Mouse (Mus musculus) CH12.LX (cell line): ENCODE measurements around the gene Lsm2. TPM values are rescaled to one million over a fixed set of nuclear protein-coding genes. Genes with fewer than 3 reads are reported as not detected.

Source experiments
- DNase-seq: peaks from one replicate; pipeline ENCODE4 v3.0.0-alpha.2; 2013; ENCODE audit errors: extremely low read depth
- H3K27ac ChIP-seq: 2 replicates; pipeline ENCODE4 v1.5.1; 2012; ENCODE audit warnings: low read depth, mild to moderate bottlenecking, control low read depth, moderate library complexity; ENCODE audit not compliant: insufficient read depth
- H3K27me3 ChIP-seq: replicated peaks from 2 replicates; pipeline ENCODE3; 2012; ENCODE audit warnings: inconsistent platforms
- H3K36me3 ChIP-seq, 2 experiments: replicated peaks in 1 of 2; 2 replicates each; pipeline versions ENCODE3 to v1.6.1; 2012; ENCODE audit warnings: inconsistent platforms in 1 of 2, low read length in 1 of 2, mild to moderate bottlenecking in 1 of 2, mixed read lengths in 1 of 2, moderate library complexity in 1 of 2; ENCODE audit not compliant: control insufficient read depth in 1 of 2, insufficient read depth in 1 of 2
- H3K4me1 ChIP-seq, 2 experiments: 2 replicates each; pipeline ENCODE4 v1.6.1; 2012; ENCODE audit warnings: inconsistent platforms in 1 of 2, moderate library complexity in 1 of 2; ENCODE audit not compliant: insufficient read depth in 2 of 2, control insufficient read depth in 1 of 2
- H3K4me2 ChIP-seq: 2 replicates; pipeline ENCODE4 v1.6.1; 2012; ENCODE audit warnings: low read depth, mild to moderate bottlenecking, control low read depth; ENCODE audit not compliant: poor library complexity, insufficient read depth, severe bottlenecking
- H3K4me3 ChIP-seq, 3 experiments: fragments of 150-350 bp in 1 of 3; sonication (generic) in 1 of 3; replicated peaks in 1 of 3; 2 replicates each; pipeline versions ENCODE3 to v1.5.1; 2011 to 2012; ENCODE audit warnings: low read depth in 2 of 3, low read length in 2 of 3, mild to moderate bottlenecking in 2 of 3, moderate library complexity in 2 of 3, control low read depth in 1 of 3, improper control_type of control experiment in 1 of 3, inconsistent platforms in 1 of 3, mixed read lengths in 1 of 3; ENCODE audit not compliant: poor library complexity in 1 of 3
- H3K79me2 ChIP-seq: replicated peaks from 2 replicates; pipeline ENCODE4 v1.6.1; 2012; ENCODE audit warnings: mild to moderate bottlenecking, moderate library complexity; ENCODE audit not compliant: control insufficient read depth, poor library complexity, insufficient read depth, severe bottlenecking; ENCODE audit errors: extremely low read depth
- H3K9ac ChIP-seq: 2 replicates; pipeline ENCODE4 v1.6.1; 2012; ENCODE audit warnings: low read depth, mild to moderate bottlenecking, control low read depth, moderate library complexity; ENCODE audit not compliant: insufficient read depth
- H3K9me3 ChIP-seq: replicated peaks from 2 replicates; pipeline ENCODE3; 2012; ENCODE audit warnings: low read length, inconsistent platforms, mixed read lengths
- BHLHE40 ChIP-seq: IDR thresholded peaks from 2 replicates; pipeline ENCODE4 v1.6.1; 2011; ENCODE audit warnings: mild to moderate bottlenecking, low read depth, low read length, improper control_type of control experiment
- CHD1 ChIP-seq: IDR thresholded peaks from 2 replicates; pipeline ENCODE4 v1.6.1; 2012; ENCODE audit warnings: low read depth, low read length, improper control_type of control experiment, inconsistent platforms
- CHD2 ChIP-seq: IDR thresholded peaks from 2 replicates; pipeline ENCODE4 v1.6.1; 2011; ENCODE audit warnings: low read length, improper control_type of control experiment
- CTCF ChIP-seq, 2 experiments: IDR thresholded peaks in 1 of 2; conservative IDR thresholded peaks in 1 of 2; 2 replicates each; pipeline ENCODE4 v1.5.1; 2011 to 2012; ENCODE audit warnings: low read depth in 2 of 2, low read length in 2 of 2, improper control_type of control experiment in 1 of 2, inconsistent platforms in 1 of 2, mild to moderate bottlenecking in 1 of 2, moderate library complexity in 1 of 2
- E2F4 ChIP-seq: IDR thresholded peaks from 2 replicates; pipeline ENCODE4 v1.6.1; 2011; ENCODE audit warnings: low read depth, low read length, improper control_type of control experiment; ENCODE audit not compliant: insufficient replicate concordance
- ELF1 ChIP-seq: IDR thresholded peaks from 2 replicates; pipeline ENCODE4 v1.6.1; 2014; ENCODE audit warnings: low read depth, mild to moderate bottlenecking, inconsistent platforms, low read length, improper control_type of control experiment
- EP300 ChIP-seq: IDR thresholded peaks from 2 replicates; pipeline ENCODE4 v1.6.1; 2011; ENCODE audit warnings: low read length, improper control_type of control experiment
- ETS1 ChIP-seq: conservative IDR thresholded peaks from 2 replicates; pipeline ENCODE4 v1.6.1; 2012; ENCODE audit warnings: low read depth, mild to moderate bottlenecking, inconsistent platforms, low read length, improper control_type of control experiment, moderate library complexity
- HCFC1 ChIP-seq: IDR thresholded peaks from 2 replicates; pipeline ENCODE4 v1.6.1; 2012; ENCODE audit warnings: low read depth, mild to moderate bottlenecking, inconsistent platforms, low read length, improper control_type of control experiment
- IRF4 ChIP-seq: IDR thresholded peaks from 2 replicates; pipeline ENCODE4 v1.6.1; 2014; ENCODE audit warnings: low read depth, mild to moderate bottlenecking, inconsistent platforms, low read length, improper control_type of control experiment
- JUN ChIP-seq: IDR thresholded peaks from 2 replicates; pipeline ENCODE4 v1.6.1; 2011; ENCODE audit warnings: low read depth, mild to moderate bottlenecking, low read length, improper control_type of control experiment, moderate library complexity; ENCODE audit not compliant: insufficient read depth
- JUND ChIP-seq: conservative IDR thresholded peaks from 2 replicates; pipeline ENCODE4 v1.6.1; 2011; ENCODE audit warnings: low read depth, low read length, improper control_type of control experiment
- KAT2A ChIP-seq: IDR thresholded peaks from 2 replicates; pipeline ENCODE4 v1.6.1; 2012; ENCODE audit warnings: low read length, improper control_type of control experiment, inconsistent platforms; ENCODE audit not compliant: insufficient replicate concordance
- MAFK ChIP-seq: IDR thresholded peaks from 2 replicates; pipeline ENCODE4 v1.6.1; 2011; ENCODE audit warnings: low read length, improper control_type of control experiment; ENCODE audit not compliant: insufficient replicate concordance
- MAX ChIP-seq: IDR thresholded peaks from 2 replicates; pipeline ENCODE4 v1.6.1; 2011; ENCODE audit warnings: low read length, improper control_type of control experiment
- MEF2A ChIP-seq: IDR thresholded peaks from 2 replicates; pipeline ENCODE4 v1.6.1; 2014; ENCODE audit warnings: low read depth, mild to moderate bottlenecking, inconsistent platforms, low read length, improper control_type of control experiment, borderline replicate concordance
- MXI1 ChIP-seq: IDR thresholded peaks from 2 replicates; pipeline ENCODE4 v1.6.1; 2011; ENCODE audit warnings: mild to moderate bottlenecking, low read depth, low read length, improper control_type of control experiment
- MYC ChIP-seq: IDR thresholded peaks from 2 replicates; pipeline ENCODE4 v1.6.1; 2011; ENCODE audit warnings: low read depth, mild to moderate bottlenecking, improper control_type of control experiment, low read length
- NELFE ChIP-seq: IDR thresholded peaks from 2 replicates; pipeline ENCODE4 v1.6.1; 2011; ENCODE audit warnings: low read depth, low read length, improper control_type of control experiment
- NRF1 ChIP-seq: IDR thresholded peaks from 2 replicates; pipeline ENCODE4 v1.6.1; 2014; ENCODE audit warnings: low read depth, mild to moderate bottlenecking, inconsistent platforms, low read length, improper control_type of control experiment, moderate library complexity
- PAX5 ChIP-seq: IDR thresholded peaks from 2 replicates; pipeline ENCODE4 v1.6.1; 2012; ENCODE audit warnings: low read length, inconsistent platforms, mixed read lengths
- POLR2A ChIP-seq: IDR thresholded peaks from 2 replicates; pipeline ENCODE4 v1.6.1; 2011; ENCODE audit warnings: low read depth, mild to moderate bottlenecking, improper control_type of control experiment, low read length
- POLR2AphosphoS2 ChIP-seq: IDR thresholded peaks from 2 replicates; pipeline ENCODE4 v1.6.1; 2011; ENCODE audit warnings: low read depth, low read length, improper control_type of control experiment
- RAD21 ChIP-seq: IDR thresholded peaks from 2 replicates; pipeline ENCODE4 v1.6.1; 2011; ENCODE audit warnings: low read depth, mild to moderate bottlenecking, low read length, improper control_type of control experiment, moderate library complexity
- RCOR1 ChIP-seq: conservative IDR thresholded peaks from 2 replicates; pipeline ENCODE4 v1.6.1; 2012; ENCODE audit warnings: low read depth, mild to moderate bottlenecking, inconsistent platforms, low read length, improper control_type of control experiment
- SIN3A ChIP-seq: IDR thresholded peaks from 2 replicates; pipeline ENCODE4 v1.6.1; 2012; ENCODE audit warnings: low read length, improper control_type of control experiment, inconsistent platforms
- SMC3 ChIP-seq: IDR thresholded peaks from 2 replicates; pipeline ENCODE4 v1.6.1; 2011; ENCODE audit warnings: low read depth, low read length, improper control_type of control experiment
- TBP ChIP-seq: conservative IDR thresholded peaks from 2 replicates; pipeline ENCODE4 v1.6.1; 2011; ENCODE audit warnings: low read depth, low read length, improper control_type of control experiment
- TCF12 ChIP-seq: IDR thresholded peaks from 2 replicates; pipeline ENCODE4 v1.6.1; 2014; ENCODE audit warnings: low read depth, mild to moderate bottlenecking, inconsistent platforms, low read length, improper control_type of control experiment
- USF1 ChIP-seq: IDR thresholded peaks from 2 replicates; pipeline ENCODE4 v1.6.1; 2014; ENCODE audit warnings: low read depth, mild to moderate bottlenecking, inconsistent platforms, low read length, improper control_type of control experiment
- USF2 ChIP-seq: conservative IDR thresholded peaks from 2 replicates; pipeline ENCODE4 v1.6.1; 2011; ENCODE audit warnings: low read depth, low read length, improper control_type of control experiment
- ZC3H11A ChIP-seq: IDR thresholded peaks from 2 replicates; pipeline ENCODE4 v1.6.1; 2012; ENCODE audit warnings: low read depth, mild to moderate bottlenecking, inconsistent platforms, low read length, improper control_type of control experiment
- ZMIZ1 ChIP-seq: IDR thresholded peaks from 2 replicates; pipeline ENCODE4 v1.6.1; 2012; ENCODE audit warnings: low read depth, mild to moderate bottlenecking, inconsistent platforms, low read length, improper control_type of control experiment
- ZNF384 ChIP-seq: IDR thresholded peaks from 2 replicates; pipeline ENCODE4 v1.6.1; 2012; ENCODE audit warnings: low read depth, low read length, improper control_type of control experiment, inconsistent platforms
- dilution Hi-C: fragments of 300-500 bp; cut with MboI; formaldehyde crosslinking; loops from 2 replicates; pipeline ENCODE4 v1.14.3; 2020; ENCODE audit warnings: low sequenced_read_pairs; ENCODE audit not compliant: extremely low pct_unique_long_range_greater_than_20kb, extremely low pct_ligation_motif_present
- in situ Hi-C: fragments of 300-500 bp; cut with MboI; formaldehyde crosslinking; loops from 3 replicates; pipeline ENCODE4 v1.14.3; 2019; ENCODE audit warnings: low sequenced_read_pairs, low pct_ligation_motif_present, low pct_unique_long_range_greater_than_20kb, mixed read lengths
- polyA plus RNA-seq: library from polyadenylated mRNA; unstranded; fragments of >175 nt; gene quantifications from 2 replicates; pipeline ENCODE4 v1.2.1, GENCODE M21; 2012; ENCODE audit warnings: low read depth; ENCODE audit not compliant: insufficient read length
- total RNA-seq, 2 experiments: library from RNA; depleted of rRNA; stranded (reverse); fragments of 300-350 nt in 1 of 2; fragments of >200 nt in 1 of 2; gene quantifications; 2 replicates each; pipeline ENCODE4 v1.2.3; 2012 to 2014

The Lsm2 gene
- total and polyA plus RNA-seq, 3 experiments, result 104 to 345 (median 135) TPM

GRCm38 (mm10) chr17:34999871-35000716 is 18.4 kb downstream of the Lsm2 start (continued):
- peak; percentile 5; the same call in 1 of the 2 replicates for TF ChIP-seq ETS1

GRCm38 (mm10) chr17:35000717-35001451 is 19.2 kb downstream of the Lsm2 start, which contains the start of gene Vars:
Gene Vars, plus strand, starts transcription at chr17:35000987.
- H3K4me2 ChIP-seq, result peak within 1 kb of the TSS; percentile 30
- peaks cover 36% of the 10 kb centered on the region for H3K9me3 ChIP-seq
- peak within 1 kb of the TSS; percentile 100 for H3K9ac ChIP-seq
- peaks cover 35% of the 10 kb centered on the region for H3K79me2 ChIP-seq
- in situ Hi-C loops (no loop called here), dilution Hi-C loops (no loop called here)
- H3K27me3 ChIP-seq, result no peaks in the 10 kb centered on the region
- peaks cover 49 to 59% of the 10 kb centered on the region in 2 experiments for H3K36me3 ChIP-seq
- H3K4me1 ChIP-seq, result peaks cover 5 to 8% of the 10 kb centered on the region in 2 experiments; a peak in 2 of 4 replicates
- DNase-seq, result peak; percentile 82
- H3K4me3 ChIP-seq, result peak within 1 kb of the TSS; percentile 84 to 94 (median 86)
- peak within 1 kb of the TSS; percentile 100 for H3K27ac ChIP-seq
- no peak for TF ChIP-seq RAD21
- peak; percentile 83; the same call in 1 of the 2 replicates for TF ChIP-seq MYC
- peak; percentile 96 for TF ChIP-seq MXI1
- TF ChIP-seq ZNF384, result no peak
- peak; percentile 80 for TF ChIP-seq BHLHE40
- TF ChIP-seq PAX5, result no peak
- TF ChIP-seq ELF1, result peak; percentile 64; the same call in 1 of the 2 replicates
- no peak for TF ChIP-seq ZC3H11A
- TF ChIP-seq CHD2, result no peak; the same call in 1 of the 2 replicates
- peak; percentile 43 for TF ChIP-seq MEF2A
- TF ChIP-seq SIN3A, result peak; percentile 69
- no peak for TF ChIP-seq ETS1
- no peak; the same call in 1 of the 2 replicates for TF ChIP-seq USF1
- no peak for TF ChIP-seq SMC3
- TF ChIP-seq MAX, result peak; percentile 92
- TF ChIP-seq KAT2A, result 0 out of 2 replicates have a peak, but pooled peaks have one; percentile 57
- no peak for TF ChIP-seq MAFK
- no peak; the same call in 1 of the 2 replicates for TF ChIP-seq RCOR1
- TF ChIP-seq CTCF (conservative IDR thresholded peaks at IDR 0.05 in 1 of 2, IDR thresholded peaks at IDR 0.05 in 1 of 2; ENCODE audit: low read depth in 2 of 2, low read length in 2 of 2), result no peak
- peak; percentile 78 for TF ChIP-seq POLR2A
- TF ChIP-seq CHD1, result no peak
- TF ChIP-seq E2F4, result peak; percentile 90
- peak; percentile 54 for TF ChIP-seq TCF12
- no peak for TF ChIP-seq POLR2AphosphoS2
- peak; percentile 64 for TF ChIP-seq HCFC1
- no peak; the same call in 1 of the 2 replicates for TF ChIP-seq USF2
- no peak for TF ChIP-seq JUND
- TF ChIP-seq EP300, result no peak
- TF ChIP-seq ZMIZ1, result peak; percentile 78
- TF ChIP-seq NELFE, result peak; percentile 82
- TF ChIP-seq JUN, result no peak
- peak; percentile 50; the same call in 1 of the 2 replicates for TF ChIP-seq TBP
- TF ChIP-seq NRF1, result peak; percentile 77
- no peak; the same call in 1 of the 2 replicates for TF ChIP-seq IRF4
